Mouse (Mus musculus): ENCODE measurements at regions not wholly inside any gene's neighbourhood (a gene's known extent, or its start where the extent isn't known, plus 50 kb on each side); places are given as distances from the start of the nearest gene placed in this dataset.

- Histone ChIP-seq H3K27ac (ENCODE audit: insufficient read depth, low read length) (no peak overlapping the region), H3K4me3 (replicated peaks; ENCODE audit: insufficient read depth, low read depth, low read length) (no peak overlapping the region), H3K27me3 (ENCODE audit: control insufficient read depth, insufficient read depth, low read length) (no peaks in the 10 kb centered on the region), H3K4me1 (ENCODE audit: control insufficient read depth, insufficient read depth, low read length) (no peaks in the 10 kb centered on the region)
- DNase-seq = peak in 1 of 2 experiments; percentile 39
- no peak for TF ChIP-seq CTCF (IDR thresholded peaks at IDR 0.05; ENCODE audit: borderline replicate concordance, insufficient read depth, low read depth, low read length)
- TF ChIP-seq POLR2A (IDR thresholded peaks at IDR 0.05; ENCODE audit: borderline replicate concordance, insufficient read depth, low read length) = no peak
Measured at GRCm38 (mm10) chr15:45266620-45267263, 5132.6 kb downstream of the 9330182O14Rik start.

DNA sequence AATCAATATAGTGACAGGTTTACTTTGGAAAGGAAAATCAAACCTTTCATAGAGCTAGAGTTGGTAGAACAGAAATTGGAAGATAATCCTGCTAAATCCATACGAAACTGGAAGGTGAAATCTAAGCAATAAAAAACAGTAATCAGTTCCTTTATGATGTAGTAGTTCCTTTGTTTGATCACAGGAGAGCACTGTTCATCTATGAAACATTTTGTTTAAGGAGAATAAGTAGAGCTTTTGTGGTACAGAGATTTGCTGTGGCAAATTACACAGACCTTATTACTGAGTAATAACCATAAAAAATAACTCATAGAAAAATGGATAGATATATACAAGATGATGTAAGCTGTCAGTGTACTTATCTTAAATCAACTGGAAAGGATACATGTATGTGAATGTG lies 5139.5 kb downstream of the 9330182O14Rik start:
- Histone ChIP-seq H3K27me3 (ENCODE audit: control insufficient read depth, insufficient read depth, low read length) (no peaks in the 10 kb centered on the region), H3K4me1 (ENCODE audit: control insufficient read depth, insufficient read depth, low read length) (no peaks in the 10 kb centered on the region), H3K27ac (ENCODE audit: insufficient read depth, low read length) (no peak overlapping the region), H3K4me3 (replicated peaks; ENCODE audit: insufficient read depth, low read depth, low read length) (no peak overlapping the region)
- 75% methylated on average over 1 of the region's 1 CpGs for WGBS
- TF ChIP-seq POLR2A (IDR thresholded peaks at IDR 0.05; ENCODE audit: borderline replicate concordance, insufficient read depth, low read length) (no peak), CTCF (IDR thresholded peaks at IDR 0.05; ENCODE audit: borderline replicate concordance, insufficient read depth, low read depth, low read length) (peak; percentile 29; the same call in 1 of the 2 replicates)
- no peak for DNase-seq

GRCm38 (mm10) chr15:45321628-45322027 lies 5187.5 kb downstream of the 9330182O14Rik start:
- WGBS = 83% methylated on average over 5 of the region's 5 CpGs
- Histone ChIP-seq H3K4me1 (ENCODE audit: control insufficient read depth, insufficient read depth, low read length) (no peaks in the 10 kb centered on the region), H3K27ac (ENCODE audit: insufficient read depth, low read length) (no peak overlapping the region), H3K27me3 (ENCODE audit: control insufficient read depth, insufficient read depth, low read length) (no peaks in the 10 kb centered on the region), H3K4me3 (replicated peaks; ENCODE audit: insufficient read depth, low read depth, low read length) (no peak overlapping the region)
- DNase-seq = no peak
- TF ChIP-seq CTCF (IDR thresholded peaks at IDR 0.05; ENCODE audit: borderline replicate concordance, insufficient read depth, low read depth, low read length) (no peak), POLR2A (IDR thresholded peaks at IDR 0.05; ENCODE audit: borderline replicate concordance, insufficient read depth, low read length) (no peak)

DNA sequence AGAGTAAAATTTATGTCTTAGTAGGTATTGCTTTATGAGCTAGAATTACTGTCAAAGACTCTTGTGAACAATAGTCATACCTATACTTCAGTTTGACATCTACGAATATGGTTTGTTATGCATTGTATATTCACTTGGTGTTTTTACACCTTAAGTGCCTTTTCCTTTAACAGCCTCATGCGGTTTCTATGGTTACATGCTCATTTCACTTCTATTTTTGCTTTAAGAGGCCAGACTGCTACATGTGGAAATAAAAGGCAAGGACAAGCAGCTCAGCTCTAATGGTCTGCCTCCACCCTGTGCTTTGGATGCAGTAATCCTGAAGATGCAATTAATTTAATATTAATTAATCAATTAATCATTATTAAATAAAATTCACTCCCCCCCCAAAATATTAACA lies 5216.3 kb downstream of the 9330182O14Rik start:
- TF ChIP-seq CTCF (IDR thresholded peaks at IDR 0.05; ENCODE audit: borderline replicate concordance, insufficient read depth, low read depth, low read length) = no peak
- TF ChIP-seq POLR2A (IDR thresholded peaks at IDR 0.05; ENCODE audit: borderline replicate concordance, insufficient read depth, low read length) = no peak
- no peak overlapping the region for H3K4me3 ChIP-seq (replicated peaks; ENCODE audit: insufficient read depth, low read depth, low read length)
- H3K27ac ChIP-seq (ENCODE audit: insufficient read depth, low read length) = no peak overlapping the region
- no peaks in the 10 kb centered on the region for H3K27me3 ChIP-seq (ENCODE audit: control insufficient read depth, insufficient read depth, low read length)
- no peak for DNase-seq
- no peaks in the 10 kb centered on the region for H3K4me1 ChIP-seq (ENCODE audit: control insufficient read depth, insufficient read depth, low read length)
- 94% methylated on average over 2 of the region's 2 CpGs for WGBS

Measured in cerebellum, adult 2 months (tissue).